Mouse (Mus musculus) ovary, postnatal 36 days (tissue): ENCODE results near the gene Hist1h2ab.

Source experiments
- DNase-seq: peaks from one replicate; pipeline ENCODE4 v3.0.0; 2022; ENCODE audit warnings: low spot score, mixed read lengths

Gene Hist1h2ab

DNA sequence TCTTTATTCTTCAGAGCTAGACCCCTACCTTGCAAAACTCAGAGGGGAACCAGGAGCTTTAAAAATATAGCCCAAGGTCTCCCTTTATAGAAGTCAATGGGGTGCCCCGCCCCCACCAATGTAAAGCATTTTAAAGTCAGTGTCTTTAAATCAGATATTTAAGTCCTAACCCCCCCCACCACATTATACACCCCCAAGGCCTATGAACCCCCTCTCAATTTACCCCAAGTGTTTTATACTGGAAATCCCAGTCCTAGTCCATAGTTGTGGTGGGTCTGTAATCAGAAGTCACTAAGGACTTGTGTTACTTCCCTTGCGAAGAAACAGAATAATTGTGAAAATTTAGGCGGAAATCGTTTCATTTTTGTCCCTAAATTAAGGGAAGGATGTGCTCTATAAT lies 12.9 kb upstream of the Hist1h2ab start:
- DNase-seq = no peak

DNA sequence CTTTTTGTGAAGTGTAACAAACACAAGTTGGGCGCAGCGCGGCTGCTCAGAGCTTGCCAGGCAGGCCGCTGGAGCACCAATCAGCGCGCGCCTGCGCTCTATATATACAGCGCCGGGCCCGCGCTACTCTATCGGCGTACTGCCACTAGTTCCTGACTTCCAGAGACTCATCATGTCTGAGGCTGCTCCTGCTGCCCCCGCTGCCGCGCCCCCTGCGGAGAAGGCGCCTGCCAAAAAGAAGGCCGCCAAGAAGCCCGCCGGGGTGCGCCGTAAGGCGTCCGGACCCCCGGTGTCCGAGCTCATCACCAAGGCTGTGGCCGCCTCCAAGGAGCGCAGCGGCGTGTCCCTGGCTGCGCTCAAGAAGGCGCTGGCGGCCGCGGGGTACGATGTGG lies 12.3 kb upstream of the Hist1h2ab start, which contains the start of gene Hist1h1c:
Hist1h1c (plus strand) TSS at position 132 of the 392 bp plus-strand sequence.
- peak; percentile 90 for DNase-seq

DNA sequence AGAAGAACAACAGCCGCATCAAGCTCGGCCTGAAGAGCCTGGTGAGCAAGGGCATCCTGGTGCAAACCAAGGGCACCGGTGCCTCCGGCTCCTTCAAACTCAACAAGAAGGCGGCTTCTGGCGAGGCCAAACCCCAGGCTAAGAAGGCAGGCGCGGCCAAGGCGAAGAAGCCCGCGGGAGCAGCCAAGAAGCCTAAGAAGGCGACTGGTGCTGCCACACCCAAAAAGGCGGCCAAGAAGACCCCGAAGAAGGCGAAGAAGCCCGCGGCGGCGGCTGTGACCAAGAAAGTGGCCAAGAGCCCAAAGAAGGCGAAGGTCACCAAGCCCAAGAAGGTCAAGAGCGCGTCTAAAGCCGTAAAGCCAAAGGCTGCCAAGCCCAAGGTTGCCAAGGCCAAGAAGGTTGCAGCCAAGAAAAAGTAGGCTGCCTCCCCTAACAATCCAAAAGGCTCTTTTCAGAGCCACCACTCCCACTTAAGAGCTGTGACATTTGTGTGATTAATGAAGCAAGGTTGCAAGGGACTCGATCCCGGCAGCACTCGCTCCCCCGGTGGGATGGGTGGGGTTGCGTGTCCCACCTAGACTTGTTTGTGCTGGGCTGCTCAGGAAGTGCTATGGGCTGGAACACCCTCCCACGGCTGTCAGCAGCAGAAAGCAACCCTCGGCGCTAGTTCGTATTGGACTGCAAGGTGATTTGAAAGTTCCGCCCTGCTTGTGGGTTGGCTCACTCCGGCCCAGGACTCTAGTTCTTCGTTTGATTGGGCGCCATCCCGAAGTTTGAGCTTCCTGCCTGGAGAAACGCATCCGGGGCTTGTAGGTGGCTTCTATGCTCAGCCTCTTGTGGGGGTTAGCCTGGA lies 11.6 kb upstream of the Hist1h2ab start:
- peak; percentile 87 for DNase-seq

DNA sequence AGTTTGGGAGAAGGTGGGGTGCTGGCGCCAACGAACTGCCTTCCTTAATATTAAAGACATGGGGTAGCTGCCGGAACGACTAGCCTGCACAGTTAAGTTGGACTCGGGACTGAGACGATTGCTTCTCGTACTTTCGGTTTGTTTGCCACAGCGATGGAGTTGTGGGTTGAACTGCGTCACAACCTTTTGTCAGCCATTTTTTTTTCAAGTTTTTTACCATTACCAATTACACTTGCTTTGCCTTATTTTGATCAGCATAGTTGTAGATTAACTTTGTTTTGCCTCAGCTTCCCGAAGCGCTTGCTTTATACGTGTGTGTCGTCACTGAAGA lies 11.0 kb upstream of the Hist1h2ab start:
- no peak for DNase-seq

DNA sequence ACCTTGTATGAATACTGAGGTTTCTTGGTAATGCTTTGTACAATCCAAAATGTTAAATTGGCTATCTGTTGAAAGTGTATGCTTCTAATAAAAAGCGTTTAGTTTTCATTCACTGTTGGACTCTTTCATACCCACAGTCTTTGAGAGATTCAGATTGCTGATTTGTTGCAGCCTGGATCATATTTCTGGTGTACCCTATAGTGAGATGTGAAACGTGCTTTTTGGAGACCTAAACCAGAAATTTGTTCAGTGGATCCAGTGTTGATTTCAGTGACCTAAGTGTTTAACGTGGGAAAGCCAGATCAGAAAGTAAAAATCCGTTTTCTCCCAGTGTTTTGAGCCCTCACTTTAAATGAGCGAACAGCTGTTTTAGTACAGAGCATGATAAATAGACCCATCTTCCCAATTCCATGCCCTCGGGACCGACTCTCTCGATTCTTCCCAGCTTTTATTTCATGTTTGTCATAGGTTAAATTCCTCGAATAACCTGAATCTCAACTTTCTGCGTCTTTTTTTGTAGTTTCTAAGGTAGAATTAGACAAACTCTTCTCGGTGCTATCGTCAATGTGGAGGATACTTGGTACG lies 10.6 kb upstream of the Hist1h2ab start:
- DNase-seq = no peak

DNA sequence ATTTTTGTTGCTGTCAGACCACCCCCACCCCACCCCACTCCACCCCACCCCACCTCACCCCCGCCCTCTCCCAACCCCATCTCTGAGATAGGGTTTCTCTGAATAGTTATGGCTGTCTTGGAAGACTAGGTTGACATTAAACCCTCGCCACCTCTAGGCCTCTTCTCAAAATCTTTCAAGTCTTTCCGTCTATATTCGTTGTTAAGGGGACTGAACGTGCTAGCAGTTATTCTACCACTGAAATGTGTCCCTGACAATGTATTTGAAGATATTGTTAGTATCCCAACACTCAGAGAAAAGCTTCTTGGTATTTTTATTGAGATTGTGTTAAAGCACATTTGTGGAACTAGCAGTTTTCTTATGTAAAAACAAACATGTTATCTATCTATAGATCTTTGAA lies 10.0 kb upstream of the Hist1h2ab start:
- DNase-seq = no peak

DNA sequence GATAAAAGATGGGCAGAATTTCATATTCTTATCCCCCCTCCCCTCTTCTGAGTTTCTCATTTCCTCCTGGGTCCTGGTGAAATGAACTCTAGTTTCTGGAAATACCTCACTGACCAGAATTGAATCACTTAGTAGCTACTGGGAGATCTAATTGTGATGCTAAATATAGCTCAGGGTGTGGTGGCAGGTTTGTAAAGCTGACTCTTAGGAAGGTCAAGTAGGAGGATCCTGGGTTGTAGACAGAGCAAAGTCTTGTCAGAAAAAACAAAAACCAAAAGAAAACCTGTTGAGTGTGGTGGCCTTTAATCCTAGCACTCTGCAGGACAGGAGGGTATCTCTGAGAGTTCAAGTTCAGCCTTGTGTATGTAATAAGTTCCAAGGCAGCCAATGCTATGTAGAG lies 8.9 kb upstream of the Hist1h2ab start:
- DNase-seq = no peak

DNA sequence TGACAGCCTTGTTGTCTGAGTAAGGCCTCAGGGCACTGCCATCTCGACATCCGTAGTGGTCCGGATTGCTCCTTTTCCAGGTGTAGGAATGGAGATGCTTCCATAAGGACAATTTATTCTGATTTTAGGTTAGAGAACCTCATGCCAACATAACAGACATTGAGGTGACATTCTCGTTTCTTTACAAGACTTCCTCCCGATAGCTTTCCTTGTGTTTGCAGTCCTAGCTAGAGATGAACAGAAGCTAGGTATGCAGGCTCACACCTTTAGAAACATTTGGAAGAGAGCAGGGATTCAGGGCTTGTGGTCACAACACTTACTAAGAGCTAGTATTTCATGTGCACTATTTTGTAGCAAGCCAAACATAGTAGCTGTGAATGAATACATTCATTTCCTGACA lies 7.7 kb upstream of the Hist1h2ab start:
- DNase-seq = no peak

DNA sequence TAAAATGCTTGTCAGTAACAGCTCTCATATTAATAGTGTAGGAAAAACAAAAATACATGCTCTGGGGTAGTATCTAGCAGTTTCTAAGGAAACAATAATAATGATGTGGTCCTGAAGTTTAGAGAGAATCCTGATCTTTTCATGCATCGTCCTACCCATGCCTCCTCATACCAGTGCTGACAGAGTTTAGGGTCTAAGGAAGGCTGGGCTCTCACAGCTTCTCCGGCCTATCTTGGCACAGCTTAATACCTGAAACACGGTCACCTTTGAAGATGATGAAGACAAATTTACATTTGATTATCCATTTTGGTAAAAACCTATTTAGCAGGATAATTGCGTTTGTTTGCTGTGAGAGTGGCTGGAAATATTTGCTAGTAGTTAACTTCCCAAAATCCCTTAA lies 7.0 kb upstream of the Hist1h2ab start:
- no peak for DNase-seq

DNA sequence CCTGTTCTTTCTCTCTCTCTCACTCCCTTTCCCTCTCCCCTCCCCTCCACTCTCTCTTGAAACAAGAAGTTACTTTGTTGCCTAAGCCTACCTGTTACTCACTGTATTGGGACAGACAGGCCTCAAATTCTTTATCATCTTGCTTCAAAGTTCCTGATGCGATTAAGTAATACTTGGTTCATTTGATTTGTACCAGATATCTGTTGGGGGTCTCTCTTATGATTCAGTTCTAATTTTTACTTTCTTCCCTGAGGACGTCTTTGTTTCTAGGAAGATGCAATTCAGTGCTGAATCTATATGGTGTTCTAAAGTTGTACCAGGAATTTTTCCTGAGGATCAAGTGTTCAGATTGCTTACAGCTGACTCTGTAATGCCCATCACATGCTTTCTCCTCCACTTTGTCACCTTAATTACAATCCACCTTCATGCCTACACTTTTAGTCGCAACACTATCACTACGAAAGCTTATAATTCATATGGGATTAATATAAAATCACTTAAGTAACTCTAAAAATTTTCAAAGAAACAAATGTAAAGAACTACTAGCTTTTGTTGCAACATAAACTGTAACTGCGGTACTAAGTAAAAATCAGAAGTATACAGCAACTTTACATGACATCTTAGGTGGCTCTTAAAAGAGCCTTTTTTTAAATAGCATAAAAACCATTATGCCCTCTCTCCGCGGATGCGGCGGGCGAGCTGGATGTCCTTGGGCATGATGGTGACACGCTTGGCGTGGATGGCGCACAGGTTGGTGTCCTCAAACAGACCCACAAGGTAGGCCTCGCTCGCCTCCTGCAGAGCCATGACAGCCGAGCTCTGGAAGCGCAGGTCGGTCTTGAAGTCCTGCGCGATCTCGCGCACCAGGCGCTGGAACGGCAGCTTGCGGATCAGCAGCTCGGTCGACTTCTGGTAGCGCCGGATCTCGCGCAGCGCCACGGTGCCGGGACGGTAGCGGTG lies 6.2 kb upstream of the Hist1h2ab start:
- DNase-seq = no peak

DNA sequence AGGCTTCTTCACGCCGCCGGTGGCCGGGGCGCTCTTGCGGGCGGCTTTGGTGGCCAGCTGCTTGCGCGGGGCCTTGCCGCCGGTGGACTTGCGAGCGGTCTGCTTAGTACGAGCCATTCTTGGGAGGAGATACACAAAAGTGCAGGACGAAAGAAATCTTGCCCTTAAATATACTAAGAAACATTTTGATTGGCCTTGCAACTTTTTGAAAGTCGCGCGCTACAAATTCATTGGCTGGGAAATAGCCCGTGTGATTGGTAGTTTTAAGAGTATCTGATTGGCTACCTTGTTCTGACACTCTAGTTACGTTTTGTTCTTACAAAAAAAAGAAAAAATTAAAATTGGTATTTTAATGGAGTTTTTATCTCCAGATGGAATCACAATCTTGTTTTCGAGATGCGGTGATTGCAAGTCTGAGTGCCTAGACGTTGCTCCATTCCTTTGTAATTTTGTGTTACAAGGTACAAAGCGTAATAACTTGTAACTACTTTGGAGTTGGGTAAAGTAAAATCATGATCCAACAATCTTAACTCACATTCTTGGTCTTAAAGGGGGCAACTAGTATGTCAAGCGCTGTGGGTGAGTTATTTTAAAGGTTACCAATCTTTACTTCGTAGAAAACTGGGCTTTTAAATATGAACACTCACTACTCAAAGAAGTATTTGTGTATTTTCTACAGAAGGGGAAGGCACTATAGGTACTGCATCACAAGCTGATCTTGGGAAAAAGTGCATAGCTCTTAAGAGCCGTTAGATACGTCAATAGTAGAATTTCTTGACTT lies 5.4 kb upstream of the Hist1h2ab start, which contains the start of gene Hist1h3c:
Hist1h3c (minus strand) TSS at position 222 of the 781 bp plus-strand sequence.
- peak; percentile 67 for DNase-seq

DNA sequence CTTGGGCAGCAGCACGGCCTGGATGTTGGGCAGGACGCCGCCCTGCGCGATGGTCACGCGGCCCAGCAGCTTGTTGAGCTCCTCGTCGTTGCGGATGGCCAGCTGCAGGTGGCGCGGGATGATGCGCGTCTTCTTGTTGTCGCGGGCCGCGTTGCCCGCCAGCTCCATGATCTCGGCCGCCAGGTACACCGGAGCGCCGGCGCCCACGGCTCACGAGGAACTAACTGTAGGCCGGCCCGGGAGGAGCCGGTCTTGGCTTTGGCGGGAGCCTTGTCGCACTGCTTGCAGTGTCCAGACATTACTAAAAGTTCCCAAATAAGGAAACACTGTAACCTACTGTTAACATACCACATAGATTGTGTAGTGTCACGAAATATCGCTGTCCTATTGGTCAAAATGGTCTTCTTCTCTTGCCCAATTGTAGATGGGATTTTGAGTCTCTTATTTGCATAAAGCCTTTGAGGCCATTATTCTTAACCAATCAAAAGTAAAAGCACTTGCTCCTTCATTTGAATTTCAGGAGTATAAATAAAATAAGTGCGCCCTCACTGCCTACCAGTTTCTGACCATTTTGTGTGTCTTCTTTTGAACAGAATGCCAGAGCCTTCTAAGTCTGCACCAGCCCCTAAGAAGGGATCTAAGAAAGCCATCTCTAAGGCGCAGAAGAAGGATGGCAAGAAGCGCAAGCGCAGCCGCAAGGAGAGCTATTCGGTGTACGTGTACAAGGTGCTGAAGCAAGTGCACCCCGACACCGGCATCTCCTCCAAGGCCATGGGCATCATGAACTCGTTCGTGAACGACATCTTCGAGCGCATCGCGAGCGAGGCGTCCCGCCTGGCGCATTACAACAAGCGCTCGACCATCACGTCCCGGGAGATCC lies 4.5 kb upstream of the Hist1h2ab start, which contains the start of gene Hist1h2bb:
Hist1h2bb (plus strand) TSS at position 534 of the 880 bp plus-strand sequence.
- peak; percentile 67 for DNase-seq

DNA sequence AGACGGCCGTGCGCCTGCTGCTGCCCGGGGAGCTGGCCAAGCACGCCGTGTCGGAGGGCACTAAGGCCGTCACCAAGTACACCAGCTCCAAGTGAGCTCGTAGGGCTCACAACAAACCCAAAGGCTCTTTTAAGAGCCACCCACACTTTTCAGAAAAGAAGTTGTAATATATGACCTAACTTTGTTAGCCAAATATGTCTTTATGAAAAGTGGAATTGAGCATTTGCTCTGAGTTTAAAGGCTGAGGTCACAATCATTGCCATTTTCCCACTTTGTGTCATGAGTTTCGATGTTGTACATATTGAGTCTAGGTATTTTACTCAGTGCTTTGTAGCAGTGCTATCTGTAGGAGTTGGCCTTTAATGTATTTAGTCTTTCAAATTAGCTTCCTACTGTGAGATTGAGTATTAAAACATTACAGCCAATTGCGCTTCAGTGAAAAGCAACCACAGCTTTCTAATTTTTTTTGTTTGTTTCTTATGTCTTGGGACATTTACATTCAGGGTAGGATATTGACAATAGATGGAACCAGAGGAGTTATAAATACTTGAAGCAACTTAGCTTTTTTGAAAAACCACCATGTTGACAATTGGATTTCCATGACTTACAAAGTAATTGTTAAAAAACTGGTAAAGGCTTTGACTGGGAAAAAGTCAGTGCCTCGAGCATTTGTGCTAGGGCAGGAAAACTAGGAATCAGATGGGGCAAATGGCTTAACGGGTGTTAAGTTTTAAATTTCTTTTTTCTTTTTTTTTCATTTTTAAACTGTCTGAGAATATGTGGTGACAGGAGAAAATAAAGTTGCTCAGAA lies 3.6 kb upstream of the Hist1h2ab start:
- no peak for DNase-seq

DNA sequence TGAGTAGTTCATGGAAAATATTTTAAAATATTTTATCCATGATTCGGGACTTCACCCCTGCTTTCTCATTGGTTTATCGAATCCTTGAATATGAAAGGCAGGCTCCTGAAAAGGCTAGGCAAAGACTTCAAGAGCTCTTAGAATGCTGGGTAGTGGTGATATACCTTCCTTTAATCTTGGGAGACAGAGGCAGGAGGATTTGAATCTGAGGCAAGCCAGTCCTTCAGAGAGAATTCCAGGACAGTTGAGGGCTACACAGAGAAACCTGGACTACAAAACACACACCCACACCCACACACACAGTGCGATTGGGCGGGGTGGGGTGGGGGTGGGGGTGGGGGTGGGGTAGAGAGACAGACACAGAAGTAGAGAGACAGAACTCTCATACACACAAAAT lies 3.0 kb upstream of the Hist1h2ab start:
- DNase-seq = no peak

DNA sequence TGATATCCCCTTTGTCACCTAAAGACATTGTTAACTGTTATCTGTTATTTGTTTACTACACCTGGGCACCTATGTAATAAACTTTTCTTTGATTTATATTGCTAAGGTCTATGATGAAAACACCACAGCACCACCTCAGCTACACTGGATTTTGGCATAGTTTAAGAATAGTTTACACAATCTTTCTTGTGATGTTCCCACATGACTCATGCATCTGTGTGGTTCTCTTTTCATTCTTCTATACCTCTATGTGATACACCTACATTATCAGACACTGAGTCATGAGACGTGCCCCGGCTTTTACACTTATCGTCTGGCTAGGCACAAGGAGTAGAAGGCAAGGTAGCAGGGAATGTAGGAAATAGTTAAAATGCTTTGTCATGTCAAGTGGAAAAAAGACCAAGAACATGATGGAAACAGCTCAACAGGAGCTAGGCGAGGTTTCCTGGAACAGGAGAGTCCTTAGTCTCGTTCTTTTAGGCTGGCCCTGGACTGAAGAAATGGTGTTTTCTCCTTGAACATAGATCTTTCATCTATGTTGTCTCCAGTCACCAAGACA lies 1.3 kb upstream of the Hist1h2ab start:
- DNase-seq = no peak

DNA sequence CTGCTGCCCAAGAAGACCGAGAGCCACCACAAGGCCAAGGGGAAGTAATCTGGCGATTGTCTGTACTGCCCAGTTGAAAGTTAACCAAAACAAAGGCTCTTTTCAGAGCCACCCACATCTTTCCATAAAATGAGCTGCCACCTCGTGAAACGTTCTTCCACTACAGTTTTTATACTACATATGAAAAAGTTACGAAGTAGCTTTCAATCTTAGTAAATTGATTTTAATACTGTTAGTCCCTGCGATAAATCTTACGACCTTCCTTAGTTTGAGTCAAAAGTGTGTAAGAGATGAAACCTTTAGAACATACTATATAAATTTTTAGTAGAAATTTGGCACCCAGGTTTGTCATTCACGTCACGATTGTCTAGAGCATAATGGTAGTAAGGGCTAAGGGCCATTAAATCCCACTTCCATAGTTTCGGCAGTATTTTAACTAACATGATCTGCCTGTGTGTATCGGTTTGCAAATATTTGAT lies 591 bp downstream of the Hist1h2ab start:
- DNase-seq = no peak

DNA sequence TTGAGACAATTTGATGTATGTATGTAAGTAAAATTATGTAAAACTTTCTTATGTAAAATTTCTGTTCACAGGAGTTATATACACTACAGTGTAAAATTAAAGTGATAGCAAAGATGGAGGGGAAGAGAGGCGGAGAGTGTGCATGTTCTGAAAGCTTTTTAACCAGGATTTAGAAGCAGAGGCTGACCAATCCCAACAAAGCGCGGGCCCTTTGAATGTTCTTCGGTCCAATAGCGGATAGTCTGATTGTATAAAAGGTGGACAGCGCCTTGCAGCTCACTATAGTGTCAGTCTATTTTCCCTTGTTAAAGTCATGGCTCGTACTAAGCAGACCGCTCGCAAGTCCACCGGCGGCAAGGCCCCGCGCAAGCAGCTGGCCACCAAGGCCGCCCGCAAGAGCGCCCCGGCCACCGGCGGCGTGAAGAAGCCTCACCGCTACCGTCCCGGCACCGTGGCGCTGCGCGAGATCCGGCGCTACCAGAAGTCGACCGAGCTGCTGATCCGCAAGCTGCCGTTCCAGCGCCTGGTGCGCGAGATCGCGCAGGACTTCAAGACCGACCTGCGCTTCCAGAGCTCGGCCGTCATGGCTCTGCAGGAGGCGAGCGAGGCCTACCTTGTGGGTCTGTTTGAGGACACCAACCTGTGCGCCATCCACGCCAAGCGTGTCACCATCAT lies 1.3 kb downstream of the Hist1h2ab start, which contains the start of gene Hist1h3b:
Hist1h3b (plus strand) TSS at position 201 of the 675 bp plus-strand sequence.
- peak; percentile 83 for DNase-seq

DNA sequence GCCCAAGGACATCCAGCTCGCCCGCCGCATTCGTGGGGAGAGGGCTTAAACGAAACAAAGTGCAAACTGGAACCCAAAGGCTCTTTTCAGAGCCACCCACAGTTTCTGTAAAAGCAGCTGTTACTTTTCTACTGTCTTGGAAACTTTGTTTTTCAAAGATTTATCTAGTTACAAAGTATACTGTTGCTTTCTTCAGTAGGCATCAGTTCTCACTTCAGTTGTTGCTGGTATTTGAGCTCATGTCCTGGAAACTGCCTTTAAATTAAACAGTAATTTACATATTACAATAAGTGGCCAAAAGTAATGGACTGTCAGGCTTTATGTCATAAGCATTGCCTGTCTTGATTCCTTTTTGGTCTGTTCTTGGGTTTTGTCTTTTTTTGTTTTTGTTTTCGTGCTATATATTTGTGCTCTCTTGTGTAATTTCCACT lies 1.8 kb downstream of the Hist1h2ab start:
- no peak for DNase-seq
